Mouse (Mus musculus) embryo, embryonic 11 days (tissue): ENCODE measurements around the gene Tln2.

ENCODE experiments used
- DNase-seq: peaks from one replicate; pipeline ENCODE4 v3.0.0-alpha.2; 2015

The Tln2 gene

GRCm38 (mm10) chr9:67267276-67267990, 292.1 kb downstream of the Tln2 start:
- no peak for DNase-seq

- DNase-seq, result no peak
Measured at GRCm38 (mm10) chr9:67265513-67265912, 294.0 kb downstream of the Tln2 start.

GRCm38 (mm10) chr9:67264896-67265295, 294.6 kb downstream of the Tln2 start:
- no peak for DNase-seq

- DNase-seq, result peak; percentile 33
Measured at GRCm38 (mm10) chr9:67260835-67261599, 298.5 kb downstream of the Tln2 start.

- no peak for DNase-seq
Measured at GRCm38 (mm10) chr9:67250141-67250540, 309.4 kb downstream of the Tln2 start.

- no peak for DNase-seq
Measured at GRCm38 (mm10) chr9:67247365-67247950, 312.0 kb downstream of the Tln2 start.

GRCm38 (mm10) chr9:67245265-67245664, 314.2 kb downstream of the Tln2 start:
- DNase-seq, result no peak

- no peak for DNase-seq
Measured at GRCm38 (mm10) chr9:67241683-67242082, 317.8 kb downstream of the Tln2 start.

- DNase-seq, result no peak
Measured at GRCm38 (mm10) chr9:67240456-67240855, 319.0 kb downstream of the Tln2 start.

GRCm38 (mm10) chr9:67236987-67237386, 322.5 kb downstream of the Tln2 start:
- no peak for DNase-seq

- no peak for DNase-seq
Measured at GRCm38 (mm10) chr9:67235441-67236217, 323.9 kb downstream of the Tln2 start.

- peak; percentile 58 for DNase-seq
Measured at GRCm38 (mm10) chr9:67229033-67229432, 330.5 kb downstream of the Tln2 start.

- DNase-seq, result peak; percentile 33
Measured at GRCm38 (mm10) chr9:67220388-67220787, 339.1 kb downstream of the Tln2 start.

GRCm38 (mm10) chr9:67218001-67218400, 341.5 kb downstream of the Tln2 start:
- no peak for DNase-seq

GRCm38 (mm10) chr9:67214191-67214985, 345.1 kb downstream of the Tln2 start:
- DNase-seq, result no peak

- peak; percentile 87 for DNase-seq
Measured at GRCm38 (mm10) chr9:67213275-67213674, 346.2 kb downstream of the Tln2 start.

- DNase-seq, result no peak
Measured at GRCm38 (mm10) chr9:67211220-67211619, 348.3 kb downstream of the Tln2 start.

- DNase-seq, result no peak
Measured at GRCm38 (mm10) chr9:67209451-67209850, 350.1 kb downstream of the Tln2 start.

GRCm38 (mm10) chr9:67208420-67208819, 351.1 kb downstream of the Tln2 start:
- peak; percentile 50 for DNase-seq

GRCm38 (mm10) chr9:67205175-67205574, 354.3 kb downstream of the Tln2 start:
- no peak for DNase-seq

- no peak for DNase-seq
Measured at GRCm38 (mm10) chr9:67196609-67197008, 362.9 kb downstream of the Tln2 start.

GRCm38 (mm10) chr9:67195306-67195705, 364.2 kb downstream of the Tln2 start:
- DNase-seq, result no peak
